Mouse (Mus musculus) olfactory bulb, adult 2 months (tissue): ENCODE measurements around the gene Bpifa1.

Source experiments
- CTCF ChIP-seq: fragments of 200-500 bp; IDR thresholded peaks from 2 replicates; pipeline ENCODE4 v1.5.1; 2012; ENCODE audit warnings: low read depth, mild to moderate bottlenecking, low read length, moderate library complexity; ENCODE audit not compliant: insufficient read depth
- POLR2A ChIP-seq: fragments of 200-500 bp; IDR thresholded peaks from 2 replicates; pipeline ENCODE4 v1.6.1; 2012; ENCODE audit warnings: mild to moderate bottlenecking, low read depth, low read length, moderate library complexity; ENCODE audit not compliant: insufficient read depth

GRCm38 (mm10) chr2:154130120-154130519, 12.6 kb upstream of the Bpifa1 start, which contains the start of gene Bpifa3:
- no peak for TF ChIP-seq CTCF
- TF ChIP-seq POLR2A = no peak
